Mouse (Mus musculus): ENCODE measurements around the gene Xpa. TPM values are rescaled to one million over a fixed set of nuclear protein-coding genes. Genes with fewer than 3 reads are reported as not detected.
A peak's percentile ranks its signal among the peaks of the same experiment; 100 is the strongest.
"Not testable (repeated sequence)": the region's sequence is repeated elsewhere in the genome, so short reads cannot be mapped to it uniquely, and the experiment has no call there.

Xpa gene
- total RNA-seq (2021) = 1 to 10 TPM; 5.4 to 7.7 TPM
- long read RNA-seq, experiment 1, transcript Xpa-201 (6 exons, 955 nt) = major isoform, 5 of 7 reads
- long read RNA-seq, experiment 1, partial matches to known transcripts = 0 of 7 reads
- long read RNA-seq, experiment 1, other reads (novel, unspliced or antisense) = 2 of 7 reads
- long read RNA-seq, experiment 2, partial matches to known transcripts = 0 of 4 reads
- long read RNA-seq, experiment 2, other reads (novel, unspliced or antisense) = 0 of 4 reads

GRCm38 (mm10) chr4:46195781-46196487 is at the start of gene Xpa:
TSS of gene Xpa (minus strand) at chr4:46196311.
- peak; percentile 90 for DNase-seq

GRCm38 (mm10) chr4:46235871-46236270 is 39.8 kb upstream of the Xpa start:
- DNase-seq = no peak

- no peak for DNase-seq
Measured at GRCm38 (mm10) chr4:46234739-46235138, 38.6 kb upstream of the Xpa start.

- DNase-seq = no peak
Measured at GRCm38 (mm10) chr4:46226972-46227535, 30.9 kb upstream of the Xpa start.

GRCm38 (mm10) chr4:46221090-46221489 is 25.0 kb upstream of the Xpa start:
- no peak for DNase-seq

GRCm38 (mm10) chr4:46202562-46203126 is 6.5 kb upstream of the Xpa start:
- DNase-seq = no peak

- DNase-seq = peak; percentile 48
Measured at GRCm38 (mm10) chr4:46201834-46202561, 5.9 kb upstream of the Xpa start.

GRCm38 (mm10) chr4:46198064-46198463 is 2.0 kb upstream of the Xpa start:
- no peak for DNase-seq

GRCm38 (mm10) chr4:46196513-46196912 is 402 bp upstream of the Xpa start:
- no peak for DNase-seq

GRCm38 (mm10) chr4:46192011-46192410 is 4.1 kb downstream of the Xpa start:
- not testable (repeated sequence) for DNase-seq

- DNase-seq = no peak
Measured at GRCm38 (mm10) chr4:46186466-46186865, 9.6 kb downstream of the Xpa start.

GRCm38 (mm10) chr4:46185890-46186289 is 10.2 kb downstream of the Xpa start:
- DNase-seq = no peak

- DNase-seq = no peak
Measured at GRCm38 (mm10) chr4:46185423-46185822, 10.7 kb downstream of the Xpa start.

GRCm38 (mm10) chr4:46182181-46182580 is 13.9 kb downstream of the Xpa start:
- peak; percentile 38 for DNase-seq

- no peak for DNase-seq
Measured at GRCm38 (mm10) chr4:46181168-46181567, 14.9 kb downstream of the Xpa start.

- DNase-seq = peak; percentile 1
Measured at GRCm38 (mm10) chr4:46177496-46177895, 18.6 kb downstream of the Xpa start.

- peak; percentile 2 for DNase-seq
Measured at GRCm38 (mm10) chr4:46177018-46177417, 19.1 kb downstream of the Xpa start.

- peak; percentile 2 for DNase-seq
Measured at GRCm38 (mm10) chr4:46176313-46176712, 19.8 kb downstream of the Xpa start.

- no peak for DNase-seq
Measured at GRCm38 (mm10) chr4:46171761-46172160, 24.4 kb downstream of the Xpa start.

GRCm38 (mm10) chr4:46165831-46166230 is 30.3 kb downstream of the Xpa start:
- DNase-seq = no peak

GRCm38 (mm10) chr4:46164027-46164426 is 32.1 kb downstream of the Xpa start:
- DNase-seq = no peak

- DNase-seq = no peak
Measured at GRCm38 (mm10) chr4:46151903-46152544, 44.1 kb downstream of the Xpa start.
